Mouse (Mus musculus) myocyte (in vitro differentiated cells): ENCODE data around the gene Xrcc1.

Experiments
- POLR2A ChIP-seq: IDR thresholded peaks from one replicate; pipeline ENCODE4 v1.6.1; 2011; ENCODE audit warnings: low read depth, mild to moderate bottlenecking, control low read depth, moderate library complexity; ENCODE audit not compliant: insufficient read length
- USF1 ChIP-seq: IDR thresholded peaks from one replicate; pipeline ENCODE4 v1.6.1; 2011; ENCODE audit warnings: low read depth, mild to moderate bottlenecking, control low read depth, moderate library complexity

GRCm38 (mm10) chr7:24563191-24563836 is 17.2 kb downstream of the Xrcc1 start:
- TF ChIP-seq POLR2A (no peak), USF1 (no peak)
